Mouse (Mus musculus): ENCODE measurements around the gene Ccdc169. TPM values are rescaled to one million over a fixed set of nuclear protein-coding genes. Genes with fewer than 3 reads are reported as not detected.

The Ccdc169 gene
- total and polyA plus RNA-seq, 3 experiments: 0.11 to 0.30 TPM; not detected in 1

DNA sequence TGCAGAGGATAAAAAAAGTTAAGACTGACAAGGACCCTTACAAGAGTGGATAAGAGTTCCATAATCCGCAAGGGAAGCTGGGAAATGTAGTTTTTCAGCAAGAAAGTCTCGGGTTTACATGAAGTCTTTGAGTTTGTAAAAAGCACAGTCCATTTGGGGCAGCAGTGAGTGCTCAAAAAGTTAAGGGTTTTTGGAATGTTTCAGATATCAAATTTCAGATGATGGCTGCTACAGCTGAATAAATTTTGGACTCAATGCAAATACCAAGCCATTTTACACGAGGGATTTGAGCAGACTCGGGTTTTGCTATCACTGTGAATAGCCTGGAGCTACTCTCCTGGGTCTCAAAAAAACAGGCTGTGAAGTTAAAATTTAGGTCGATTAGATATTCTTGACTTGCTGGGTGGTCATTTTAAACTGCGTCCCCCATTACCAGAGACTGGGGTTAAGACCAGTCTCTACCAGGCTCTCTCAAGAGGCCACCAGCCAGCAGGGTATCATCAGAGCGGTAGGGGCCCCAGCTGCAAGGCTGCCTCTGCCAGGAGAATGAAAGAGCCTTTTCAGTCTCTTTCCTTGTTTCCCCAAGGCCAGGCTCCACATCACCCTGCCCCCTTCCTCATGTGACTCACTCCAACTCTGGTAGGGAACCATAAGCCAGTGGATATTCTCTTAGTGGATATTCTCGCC, 41.0 kb upstream of the Ccdc169 start:
- H3K9me3 ChIP-seq (replicated peaks): no peaks in the 10 kb centered on the region
- no peak overlapping the region for H3K4me3 ChIP-seq (ENCODE audit: low read depth, low read length)
- DNase-seq (ENCODE audit: low spot score): no peak
- no peaks in the 10 kb centered on the region for H3K4me1 ChIP-seq (ENCODE audit: insufficient read depth, low read depth, low read length)
- TF ChIP-seq GATA2 (IDR thresholded peaks at IDR 0.05; ENCODE audit: borderline replicate concordance, low read depth, low read length) (no peak), CTCF (IDR thresholded peaks at IDR 0.05; ENCODE audit: low read depth, low read length) (no peak), TAL1 (conservative IDR thresholded peaks at IDR 0.05; ENCODE audit: low read depth, low read length) (no peak)
- no peaks in the 10 kb centered on the region; the same call in 1 of the 2 replicates for H3K27me3 ChIP-seq (ENCODE audit: insufficient read depth, low read length)
- H3K36me3 ChIP-seq (replicated peaks): no peaks in the 10 kb centered on the region
- no peak for ATAC-seq (ENCODE audit: extremely low read depth, insufficient number of reproducible peaks, low FRiP score, poor library complexity, severe bottlenecking)

DNA sequence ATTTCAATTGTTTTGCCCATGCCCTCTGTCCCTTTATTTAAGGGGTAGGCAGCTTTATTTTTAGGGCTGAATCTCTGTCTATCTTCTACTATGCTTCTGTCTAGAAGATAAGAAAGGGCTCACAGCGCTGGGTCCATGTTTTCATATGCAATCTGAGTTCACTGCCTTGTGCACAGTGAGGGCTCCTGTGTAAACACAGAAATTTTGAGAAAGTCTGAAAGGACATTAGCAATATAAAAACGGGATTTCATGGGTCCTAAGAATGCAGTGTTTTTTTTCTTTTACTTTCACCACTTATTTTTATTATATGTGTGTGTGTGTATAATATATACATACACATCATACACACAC, 40.5 kb upstream of the Ccdc169 start:
- Histone ChIP-seq H3K4me1 (ENCODE audit: insufficient read depth, low read depth, low read length) (no peaks in the 10 kb centered on the region), H3K36me3 (replicated peaks) (no peaks in the 10 kb centered on the region), H3K27me3 (ENCODE audit: insufficient read depth, low read length) (no peaks in the 10 kb centered on the region), H3K9me3 (replicated peaks) (no peaks in the 10 kb centered on the region), H3K4me3 (ENCODE audit: low read depth, low read length) (no peak overlapping the region)
- DNase-seq (ENCODE audit: low spot score) (no peak), ATAC-seq (ENCODE audit: extremely low read depth, insufficient number of reproducible peaks, low FRiP score, poor library complexity, severe bottlenecking) (no peak)
- TF ChIP-seq CTCF (IDR thresholded peaks at IDR 0.05; ENCODE audit: low read depth, low read length): no peak
- TF ChIP-seq POLR2AphosphoS5 (IDR thresholded peaks at IDR 0.05; ENCODE audit: insufficient replicate concordance, low read depth, low read length): no peak
- no peak for TF ChIP-seq GATA1 (IDR thresholded peaks at IDR 0.05; ENCODE audit: borderline replicate concordance, low read length)
- TF ChIP-seq GATA2 (IDR thresholded peaks at IDR 0.05; ENCODE audit: borderline replicate concordance, low read depth, low read length): no peak
- TF ChIP-seq TAL1 (conservative IDR thresholded peaks at IDR 0.05; ENCODE audit: low read depth, low read length): no peak

GRCm38 (mm10) chr3:55097186-55097585, 40.0 kb upstream of the Ccdc169 start:
- Histone ChIP-seq H3K36me3 (replicated peaks) (no peaks in the 10 kb centered on the region), H3K27me3 (ENCODE audit: insufficient read depth, low read length) (no peaks in the 10 kb centered on the region), H3K9me3 (replicated peaks) (no peaks in the 10 kb centered on the region), H3K4me1 (ENCODE audit: insufficient read depth, low read depth, low read length) (no peaks in the 10 kb centered on the region), H3K4me3 (ENCODE audit: low read depth, low read length) (no peak overlapping the region)
- no peak for DNase-seq (ENCODE audit: low spot score)
- no peak for TF ChIP-seq CTCF (IDR thresholded peaks at IDR 0.05; ENCODE audit: low read depth, low read length)
- TF ChIP-seq POLR2AphosphoS5 (IDR thresholded peaks at IDR 0.05; ENCODE audit: insufficient replicate concordance, low read depth, low read length): no peak
- TF ChIP-seq GATA1 (IDR thresholded peaks at IDR 0.05; ENCODE audit: borderline replicate concordance, low read length): no peak
- no peak for TF ChIP-seq TAL1 (conservative IDR thresholded peaks at IDR 0.05; ENCODE audit: low read depth, low read length)
- no peak for TF ChIP-seq GATA2 (IDR thresholded peaks at IDR 0.05; ENCODE audit: borderline replicate concordance, low read depth, low read length)
- ATAC-seq (ENCODE audit: extremely low read depth, insufficient number of reproducible peaks, low FRiP score, poor library complexity, severe bottlenecking): no peak

DNA sequence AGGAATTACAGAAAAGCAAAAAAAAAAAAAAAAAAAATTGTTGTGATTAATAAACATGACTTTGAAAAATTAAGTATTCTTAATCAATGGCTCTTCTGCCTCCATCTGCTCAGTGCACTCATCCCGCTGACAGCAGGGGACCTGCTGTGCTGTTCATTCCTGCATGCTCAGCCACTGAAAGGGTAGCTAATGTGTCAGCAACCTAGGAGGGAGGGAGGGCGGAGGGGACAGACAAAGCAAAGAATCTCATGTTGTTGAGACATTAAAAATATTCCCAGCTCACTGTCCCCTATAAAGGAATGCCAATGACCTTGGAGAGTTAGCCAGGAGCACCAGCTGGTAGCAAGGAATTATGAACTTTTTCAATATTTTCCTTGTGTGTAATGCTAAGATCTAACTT, 39.1 kb upstream of the Ccdc169 start:
- H3K9me3 ChIP-seq (replicated peaks): no peaks in the 10 kb centered on the region
- H3K4me1 ChIP-seq (ENCODE audit: insufficient read depth, low read depth, low read length): no peaks in the 10 kb centered on the region
- H3K27me3 ChIP-seq (ENCODE audit: insufficient read depth, low read length): no peaks in the 10 kb centered on the region
- TF ChIP-seq GATA2 (IDR thresholded peaks at IDR 0.05; ENCODE audit: borderline replicate concordance, low read depth, low read length) (no peak), TAL1 (conservative IDR thresholded peaks at IDR 0.05; ENCODE audit: low read depth, low read length) (no peak), GATA1 (IDR thresholded peaks at IDR 0.05; ENCODE audit: borderline replicate concordance, low read length) (no peak), POLR2AphosphoS5 (IDR thresholded peaks at IDR 0.05; ENCODE audit: insufficient replicate concordance, low read depth, low read length) (no peak), CTCF (IDR thresholded peaks at IDR 0.05; ENCODE audit: low read depth, low read length) (no peak)
- H3K4me3 ChIP-seq (ENCODE audit: low read depth, low read length): no peak overlapping the region
- ATAC-seq (ENCODE audit: extremely low read depth, insufficient number of reproducible peaks, low FRiP score, poor library complexity, severe bottlenecking) (no peak), DNase-seq (ENCODE audit: low spot score) (no peak)
- H3K36me3 ChIP-seq (replicated peaks): no peaks in the 10 kb centered on the region

GRCm38 (mm10) chr3:55098990-55099389, 38.1 kb upstream of the Ccdc169 start:
- DNase-seq (ENCODE audit: low spot score): no peak

DNA sequence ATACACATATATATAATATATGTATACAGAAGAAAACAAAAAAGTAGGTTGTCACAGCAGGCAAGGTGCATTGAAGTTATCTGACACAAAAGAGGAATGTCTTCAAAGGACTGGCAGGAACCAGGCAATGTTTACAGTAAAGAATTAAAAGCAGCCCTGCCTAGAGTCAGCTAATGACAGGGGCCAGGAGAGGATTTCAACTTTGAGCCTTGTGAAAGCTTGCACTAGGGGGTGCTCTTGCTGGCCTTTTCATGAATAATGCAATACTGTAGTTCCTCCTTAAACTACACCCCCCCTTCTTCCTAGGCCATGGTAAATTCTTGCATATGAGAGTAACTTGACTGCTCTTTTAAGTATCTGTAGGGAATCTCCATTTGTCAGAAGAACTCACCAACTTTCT, 36.0 kb upstream of the Ccdc169 start:
- Histone ChIP-seq H3K4me3 (ENCODE audit: low read depth, low read length) (no peak overlapping the region), H3K9me3 (replicated peaks) (peaks cover 14% of the 10 kb centered on the region), H3K27me3 (ENCODE audit: insufficient read depth, low read length) (no peaks in the 10 kb centered on the region), H3K36me3 (replicated peaks) (no peaks in the 10 kb centered on the region), H3K4me1 (ENCODE audit: insufficient read depth, low read depth, low read length) (no peaks in the 10 kb centered on the region)
- TF ChIP-seq CTCF (IDR thresholded peaks at IDR 0.05; ENCODE audit: low read depth, low read length): no peak
- no peak for TF ChIP-seq POLR2AphosphoS5 (IDR thresholded peaks at IDR 0.05; ENCODE audit: insufficient replicate concordance, low read depth, low read length)
- TF ChIP-seq GATA1 (IDR thresholded peaks at IDR 0.05; ENCODE audit: borderline replicate concordance, low read length): no peak
- no peak for TF ChIP-seq GATA2 (IDR thresholded peaks at IDR 0.05; ENCODE audit: borderline replicate concordance, low read depth, low read length)
- TF ChIP-seq TAL1 (conservative IDR thresholded peaks at IDR 0.05; ENCODE audit: low read depth, low read length): no peak
- no peak for ATAC-seq (ENCODE audit: extremely low read depth, insufficient number of reproducible peaks, low FRiP score, poor library complexity, severe bottlenecking)
- DNase-seq (ENCODE audit: low spot score): no peak

More at GRCm38 (mm10) chr3:55098990-55099389, 38.1 kb upstream of the Ccdc169 start:
- Histone ChIP-seq H3K4me1 (ENCODE audit: insufficient read depth, low read depth, low read length) (no peaks in the 10 kb centered on the region), H3K9me3 (replicated peaks) (peaks cover 5% of the 10 kb centered on the region), H3K36me3 (replicated peaks) (no peaks in the 10 kb centered on the region), H3K27me3 (ENCODE audit: insufficient read depth, low read length) (no peaks in the 10 kb centered on the region), H3K4me3 (ENCODE audit: low read depth, low read length) (no peak overlapping the region)
- no peak for ATAC-seq (ENCODE audit: extremely low read depth, insufficient number of reproducible peaks, low FRiP score, poor library complexity, severe bottlenecking)
- TF ChIP-seq GATA1 (IDR thresholded peaks at IDR 0.05; ENCODE audit: borderline replicate concordance, low read length) (no peak), GATA2 (IDR thresholded peaks at IDR 0.05; ENCODE audit: borderline replicate concordance, low read depth, low read length) (no peak), POLR2AphosphoS5 (IDR thresholded peaks at IDR 0.05; ENCODE audit: insufficient replicate concordance, low read depth, low read length) (no peak), CTCF (IDR thresholded peaks at IDR 0.05; ENCODE audit: low read depth, low read length) (no peak), TAL1 (conservative IDR thresholded peaks at IDR 0.05; ENCODE audit: low read depth, low read length) (no peak)
